Mouse (Mus musculus) myocyte (in vitro differentiated cells): ENCODE measurements at regions not wholly inside any gene's neighbourhood (a gene's known extent, or its start where the extent isn't known, plus 50 kb on each side); places are given as distances from the start of the nearest gene placed in this dataset.

Experiments
- E2F4 ChIP-seq: IDR thresholded peaks from one replicate; pipeline ENCODE4 v1.6.1; 2011; ENCODE audit warnings: mild to moderate bottlenecking, control low read depth, moderate library complexity; ENCODE audit not compliant: insufficient read depth
- MAX ChIP-seq: IDR thresholded peaks from one replicate; pipeline ENCODE4 v1.6.1; 2011; ENCODE audit warnings: low read depth, mild to moderate bottlenecking, control low read depth
- POLR2A ChIP-seq: IDR thresholded peaks from one replicate; pipeline ENCODE4 v1.6.1; 2011; ENCODE audit warnings: low read depth, mild to moderate bottlenecking, control low read depth, moderate library complexity; ENCODE audit not compliant: insufficient read length
- POLR2AphosphoS2 ChIP-seq: IDR thresholded peaks from one replicate; pipeline ENCODE4 v1.6.1; 2011; ENCODE audit warnings: low read depth, control low read depth; ENCODE audit not compliant: insufficient read length
- REST ChIP-seq: IDR thresholded peaks from one replicate; pipeline ENCODE4 v1.6.1; 2011; ENCODE audit warnings: mild to moderate bottlenecking, control low read depth, moderate library complexity; ENCODE audit not compliant: insufficient read depth, insufficient read length
- TCF3 ChIP-seq: IDR thresholded peaks from one replicate; pipeline ENCODE4 v1.6.1; 2011; ENCODE audit warnings: low read depth, control low read depth; ENCODE audit not compliant: insufficient read length

GRCm38 (mm10) chr6:22429026-22429425 lies 73.0 kb upstream of the Fam3c start:
- no peak for TF ChIP-seq POLR2A
- TF ChIP-seq REST = no peak
- no peak for TF ChIP-seq POLR2AphosphoS2
- no peak for TF ChIP-seq E2F4
- TF ChIP-seq MAX = no peak
- no peak for TF ChIP-seq TCF3
